Mouse (Mus musculus) lung, postnatal 0 days (tissue): ENCODE results near the gene Pax3. TPM values are rescaled to one million over a fixed set of nuclear protein-coding genes. Genes with fewer than 3 reads are reported as not detected.

ENCODE experiments used
- ATAC-seq: fragments of 200-750 bp; cut with Nextera tagmentation; 2 replicates; pipeline ENCODE4 v1.8.0; 2017; ENCODE audit warnings: moderate library complexity
- DNase-seq: peaks from one replicate; pipeline ENCODE4 v3.0.0-alpha.2; 2016; ENCODE audit warnings: low spot score
- H3K27ac ChIP-seq: fragments of 300-500 bp; sonication (generic); 2 replicates; pipeline ENCODE4 v1.5.1; 2014; ENCODE audit warnings: antibody characterized with exemption, mild to moderate bottlenecking, low read length, mixed read lengths
- H3K27me3 ChIP-seq: fragments of 300-500 bp; sonication (generic); replicated peaks from 2 replicates; pipeline ENCODE4 v1.6.1; 2014; ENCODE audit warnings: low read length, mixed read lengths; ENCODE audit not compliant: insufficient read depth
- H3K36me3 ChIP-seq: fragments of 300-500 bp; sonication (generic); 2 replicates; pipeline ENCODE4 v1.6.1; 2014; ENCODE audit warnings: low read length, mixed read lengths; ENCODE audit not compliant: insufficient read depth
- H3K4me1 ChIP-seq: fragments of 300-500 bp; sonication (generic); 2 replicates; pipeline ENCODE4 v1.6.1; 2014; ENCODE audit warnings: antibody characterized with exemption, low read depth, low read length, mixed read lengths; ENCODE audit not compliant: insufficient read depth
- H3K4me2 ChIP-seq: fragments of 300-500 bp; sonication (generic); replicated peaks from 2 replicates; pipeline ENCODE4 v1.6.1; 2014; ENCODE audit warnings: low read depth, mild to moderate bottlenecking, low read length, moderate library complexity, mixed read lengths
- H3K4me3 ChIP-seq: fragments of 300-500 bp; sonication (generic); 2 replicates; pipeline ENCODE4 v1.5.1; 2014; ENCODE audit warnings: low read depth, low read length
- H3K9ac ChIP-seq: fragments of 300-500 bp; sonication (generic); replicated peaks from 2 replicates; pipeline ENCODE4 v1.6.1; 2014; ENCODE audit warnings: low read depth, mild to moderate bottlenecking
- H3K9me3 ChIP-seq: fragments of 300-500 bp; sonication (generic); 2 replicates; pipeline ENCODE4 v1.6.1; 2016; ENCODE audit warnings: low read length, mixed read lengths
- CTCF ChIP-seq: IDR thresholded peaks from 2 replicates; pipeline ENCODE4 v1.5.1; 2016; ENCODE audit warnings: antibody characterized with exemption, mild to moderate bottlenecking
- EP300 ChIP-seq: IDR thresholded peaks from 2 replicates; pipeline ENCODE4 v1.6.1; 2016; ENCODE audit warnings: antibody characterized with exemption, mild to moderate bottlenecking, control low read depth
- WGBS: fragments of 180-500 bp; shearing (Covaris S2); extraction: QIAGEN DNeasy Blood & Tissue Kit; methylation state at CpG from one replicate; pipeline ENCODE4 v1.1.7; 2014; 5-methylcytosine and 5-hydroxymethylcytosine counted together
- polyA plus RNA-seq: library from polyadenylated mRNA; unstranded; fragments of >200 nt; fragmentation: Nextera tagmentation; extraction: Ambion mirVana; gene quantifications from 2 replicates; pipeline ENCODE4 v1.2.1, GENCODE M21; 2015

The Pax3 gene
- polyA plus RNA-seq, 1 experiment from 2014 or later: not detected

DNA sequence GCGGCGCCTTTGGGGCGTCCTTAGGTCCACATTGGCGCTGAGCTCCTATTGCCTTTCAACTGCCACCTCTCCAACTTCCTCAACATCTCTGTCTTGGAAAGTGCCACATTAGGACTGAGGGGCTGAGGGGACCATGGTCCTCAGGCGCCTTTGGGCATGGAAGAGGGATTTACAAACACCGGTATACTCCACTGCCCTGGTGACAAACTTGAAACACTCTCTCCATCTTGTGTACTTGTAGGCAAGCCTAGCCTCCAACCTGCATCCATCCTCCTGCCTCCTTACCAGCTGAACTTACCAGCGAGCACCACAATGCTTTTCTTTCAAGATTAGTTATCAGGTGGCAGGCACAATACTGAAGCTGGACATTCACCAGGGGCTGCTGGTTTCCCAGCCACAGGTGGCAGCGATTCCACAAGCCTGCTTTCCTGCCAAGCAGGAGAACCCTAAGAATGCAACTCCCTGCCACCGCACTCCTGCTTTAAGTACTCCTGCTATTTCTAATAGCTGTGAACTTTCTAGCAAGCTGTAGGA lies 11.4 kb upstream of the Pax3 start:
- Histone ChIP-seq H3K27ac (no peak overlapping the region), H3K4me3 (no peak overlapping the region), H3K9me3 (no peaks in the 10 kb centered on the region), H3K4me2 (no peak overlapping the region), H3K9ac (no peak overlapping the region), H3K36me3 (no peaks in the 10 kb centered on the region), H3K4me1 (peaks cover 5% of the 10 kb centered on the region), H3K27me3 (peaks cover 96% of the 10 kb centered on the region)
- 2% methylated on average over 9 of the region's 9 CpGs for WGBS
- TF ChIP-seq CTCF: no peak
- no peak for TF ChIP-seq EP300
- ATAC-seq: no peak
- DNase-seq: no peak

DNA sequence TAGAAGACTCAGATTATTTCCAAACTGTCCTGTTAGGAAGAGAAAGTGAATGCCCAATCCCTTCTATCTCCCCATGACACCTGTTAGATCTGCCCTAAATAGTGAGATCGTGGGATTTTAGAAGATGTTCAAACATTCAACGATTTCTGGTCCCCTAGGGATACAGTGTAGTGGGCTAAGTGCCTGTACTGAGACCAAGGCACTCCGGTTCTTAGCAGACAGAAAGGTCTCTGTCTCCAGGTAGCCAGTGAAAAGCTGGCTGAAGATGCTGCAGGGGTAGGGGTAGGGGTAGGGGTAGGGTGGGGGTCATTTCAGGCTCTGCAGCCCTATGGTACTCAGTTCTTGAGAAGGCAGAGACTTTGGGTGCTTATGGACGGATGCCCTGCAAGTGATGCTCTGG lies 7.4 kb upstream of the Pax3 start:
- DNase-seq (no peak), ATAC-seq (no peak)
- no peak for TF ChIP-seq CTCF
- no peak for TF ChIP-seq EP300
- 21% methylated on average over 4 of the region's 4 CpGs for WGBS
- Histone ChIP-seq H3K27me3 (peaks cover 88% of the 10 kb centered on the region), H3K4me3 (no peak overlapping the region; the same call in 1 of the 2 replicates), H3K27ac (no peak overlapping the region), H3K9me3 (no peaks in the 10 kb centered on the region), H3K36me3 (no peaks in the 10 kb centered on the region), H3K4me2 (peak overlapping the region; percentile 62; the same call in 1 of the 2 replicates), H3K9ac (no peak overlapping the region), H3K4me1 (peaks cover 9% of the 10 kb centered on the region)

DNA sequence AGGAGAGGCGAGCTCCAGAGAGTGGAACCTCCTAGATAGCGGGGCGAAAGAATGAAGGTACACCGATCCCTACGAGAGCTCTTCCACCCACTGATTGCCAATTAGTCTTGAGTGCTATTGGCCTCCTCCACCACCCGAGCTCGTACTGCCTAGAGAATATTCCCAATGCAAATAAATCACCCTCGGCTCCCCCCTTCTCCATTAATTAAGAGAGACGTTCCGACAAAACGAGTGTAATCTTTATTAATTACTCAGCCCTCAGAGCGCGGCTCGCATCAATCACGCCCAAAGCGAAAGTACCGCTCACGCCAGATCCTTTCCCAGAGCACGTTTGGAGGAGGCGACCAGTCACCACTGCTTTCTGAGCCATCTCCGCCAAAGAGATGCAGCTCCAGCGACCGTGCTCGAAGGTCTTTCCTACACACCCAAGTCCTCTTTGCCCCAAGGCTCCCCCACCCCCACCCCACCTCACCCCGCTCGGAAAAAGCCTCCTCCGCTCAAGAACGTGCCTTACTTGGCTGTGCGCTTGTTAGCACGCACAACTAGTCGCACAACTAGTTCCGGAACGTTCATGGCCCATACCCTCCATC lies 6.8 kb upstream of the Pax3 start:
- WGBS: under 1% methylated on average over 33 of the region's 33 CpGs
- H3K36me3 ChIP-seq: no peaks in the 10 kb centered on the region
- peak overlapping the region; percentile 62 for H3K4me2 ChIP-seq
- TF ChIP-seq EP300 (no peak), CTCF (no peak)
- DNase-seq (no peak), ATAC-seq (no peak)
- H3K9me3 ChIP-seq: no peaks in the 10 kb centered on the region
- peaks cover 9% of the 10 kb centered on the region for H3K4me1 ChIP-seq
- H3K4me3 ChIP-seq: peak overlapping the region; percentile 50
- H3K27me3 ChIP-seq: peaks cover 89% of the 10 kb centered on the region
- no peak overlapping the region for H3K27ac ChIP-seq
- H3K9ac ChIP-seq: no peak overlapping the region

DNA sequence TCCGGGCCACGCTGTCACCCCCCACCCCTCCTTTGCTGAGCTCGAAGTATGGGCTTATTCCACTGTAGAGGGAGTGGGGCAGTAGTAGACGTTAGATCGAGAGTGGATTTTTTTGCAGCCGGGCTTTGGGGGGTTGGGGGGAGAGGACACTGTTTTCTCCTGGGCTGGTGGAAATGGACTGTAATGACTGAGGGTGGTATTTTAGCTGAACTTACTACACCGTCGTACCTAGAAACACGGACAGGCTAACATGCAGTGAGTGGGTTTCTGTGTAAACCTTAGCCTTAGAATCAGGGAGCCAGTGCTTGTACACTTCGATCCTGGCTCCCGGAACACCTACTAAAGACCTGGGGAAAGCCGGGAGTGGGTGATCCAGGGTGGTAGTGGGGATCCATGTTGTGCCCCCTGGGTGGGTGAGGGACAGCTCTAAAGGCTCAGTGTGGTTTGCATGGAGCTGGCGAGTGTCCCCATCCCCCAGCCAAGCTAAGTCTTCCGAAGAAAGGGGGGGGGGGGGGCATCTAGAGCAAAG lies 6.2 kb upstream of the Pax3 start:
- H3K9me3 ChIP-seq: no peaks in the 10 kb centered on the region
- peak overlapping the region; percentile 62 for H3K4me2 ChIP-seq
- H3K27ac ChIP-seq: no peak overlapping the region
- DNase-seq (no peak), ATAC-seq (no peak)
- peaks cover 9% of the 10 kb centered on the region for H3K4me1 ChIP-seq
- peaks cover 89% of the 10 kb centered on the region for H3K27me3 ChIP-seq
- no peaks in the 10 kb centered on the region for H3K36me3 ChIP-seq
- WGBS: 2% methylated on average over 14 of the region's 14 CpGs
- TF ChIP-seq EP300: no peak
- TF ChIP-seq CTCF: no peak
- no peak overlapping the region for H3K9ac ChIP-seq
- peak overlapping the region; percentile 50 for H3K4me3 ChIP-seq

DNA sequence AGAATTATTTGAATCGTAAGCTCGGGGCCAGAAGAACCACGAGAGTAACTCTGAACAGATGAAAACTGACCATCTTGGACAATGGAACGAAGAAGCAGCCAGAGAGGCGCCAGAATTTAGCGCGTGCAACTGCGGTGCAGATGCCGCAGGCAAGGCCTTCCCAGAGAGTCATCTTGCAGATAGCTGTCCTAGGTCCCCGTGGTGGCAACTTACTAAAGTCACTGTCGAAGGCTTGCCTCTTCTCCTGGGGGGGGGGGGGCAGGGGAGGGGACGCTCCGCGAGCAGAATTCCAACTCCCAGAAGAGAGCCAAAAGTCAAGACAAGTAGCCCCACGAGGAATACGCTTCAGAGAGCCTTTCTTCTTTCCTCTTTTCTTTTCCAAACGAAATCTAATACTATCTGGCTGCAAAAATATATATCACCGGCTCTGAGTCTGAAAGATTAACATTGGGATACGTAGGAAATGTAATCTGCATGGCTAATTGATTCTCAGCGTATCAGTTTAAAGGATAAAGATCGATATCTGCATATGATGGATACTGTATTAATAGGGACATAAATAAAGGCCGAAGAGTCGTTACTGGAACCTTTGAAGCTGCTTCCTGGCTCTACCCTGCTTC lies 5.6 kb upstream of the Pax3 start:
- no peak for TF ChIP-seq EP300
- no peak for TF ChIP-seq CTCF
- Histone ChIP-seq H3K4me1 (peaks cover 9% of the 10 kb centered on the region), H3K36me3 (no peaks in the 10 kb centered on the region), H3K9me3 (no peaks in the 10 kb centered on the region), H3K9ac (no peak overlapping the region), H3K4me3 (no peak overlapping the region), H3K27ac (no peak overlapping the region), H3K4me2 (no peak overlapping the region), H3K27me3 (peaks cover 91% of the 10 kb centered on the region)
- no peak for DNase-seq
- ATAC-seq: no peak
- 5% methylated on average over 20 of the region's 23 CpGs for WGBS

DNA sequence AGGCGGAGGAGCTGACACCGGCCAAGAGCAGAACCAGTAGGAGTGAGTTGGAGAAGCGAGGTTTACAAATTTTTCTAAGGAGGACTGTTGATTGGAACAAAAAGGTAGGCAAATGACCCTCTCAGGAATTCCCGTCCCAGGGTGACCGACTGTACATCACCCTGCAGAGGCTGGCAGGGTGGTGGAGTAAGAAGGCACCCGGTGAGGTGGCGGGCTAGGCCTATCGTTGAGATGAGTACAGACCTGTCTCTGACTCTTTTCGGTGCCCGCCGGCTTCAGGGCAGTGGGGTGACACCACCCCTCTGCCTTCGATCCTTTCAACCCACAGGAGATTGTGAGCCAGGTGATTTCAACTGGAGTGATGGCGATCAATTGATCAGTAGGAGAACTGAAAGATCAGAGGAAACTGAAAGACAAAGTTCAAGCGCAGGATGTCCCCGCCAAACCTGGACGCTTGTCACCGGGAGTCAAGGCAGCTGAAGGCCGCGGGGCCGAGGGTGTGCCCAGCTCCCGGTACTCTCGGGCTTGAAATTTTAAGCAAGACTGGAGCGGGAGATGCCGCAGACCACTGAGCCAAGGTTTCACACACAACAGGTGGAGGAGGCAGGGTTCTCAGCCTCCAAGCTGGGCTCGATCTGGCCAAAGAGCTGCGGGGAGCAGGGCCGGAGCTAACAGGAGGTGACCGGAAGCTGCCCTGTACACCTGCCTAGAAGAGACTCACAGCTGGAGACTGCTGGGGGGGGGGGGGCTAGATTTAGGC lies 4.5 kb upstream of the Pax3 start:
- no peak for TF ChIP-seq EP300
- WGBS: 2% methylated on average over 28 of the region's 28 CpGs
- no peaks in the 10 kb centered on the region for H3K9me3 ChIP-seq
- H3K9ac ChIP-seq: no peak overlapping the region
- H3K36me3 ChIP-seq: no peaks in the 10 kb centered on the region
- H3K4me1 ChIP-seq: peaks cover 17% of the 10 kb centered on the region
- H3K27ac ChIP-seq: no peak overlapping the region
- H3K4me3 ChIP-seq: no peak overlapping the region
- H3K4me2 ChIP-seq: no peak overlapping the region
- no peak for DNase-seq
- no peak for ATAC-seq
- peaks cover 91% of the 10 kb centered on the region for H3K27me3 ChIP-seq
